Mouse (Mus musculus) olfactory bulb, adult 2 months (tissue): ENCODE measurements around the gene Chst13. TPM values are rescaled to one million over a fixed set of nuclear protein-coding genes. Genes with fewer than 3 reads are reported as not detected.

Source experiments
- H3K27ac ChIP-seq: fragments of 200-500 bp; 2 replicates; pipeline ENCODE4 v1.5.1; 2012; ENCODE audit warnings: low read depth, low read length; ENCODE audit not compliant: insufficient read depth
- H3K4me1 ChIP-seq: fragments of 200-500 bp; 2 replicates; pipeline ENCODE4 v1.6.1; 2012; ENCODE audit warnings: low read length; ENCODE audit not compliant: control insufficient read depth, insufficient read depth
- H3K4me3 ChIP-seq: fragments of 200-500 bp; 2 replicates; pipeline ENCODE4 v1.5.1; 2012; ENCODE audit warnings: mild to moderate bottlenecking, low read depth, low read length, moderate library complexity; ENCODE audit not compliant: insufficient read depth
- CTCF ChIP-seq: fragments of 200-500 bp; IDR thresholded peaks from 2 replicates; pipeline ENCODE4 v1.5.1; 2012; ENCODE audit warnings: low read depth, mild to moderate bottlenecking, low read length, moderate library complexity; ENCODE audit not compliant: insufficient read depth
- POLR2A ChIP-seq: fragments of 200-500 bp; IDR thresholded peaks from 2 replicates; pipeline ENCODE4 v1.6.1; 2012; ENCODE audit warnings: mild to moderate bottlenecking, low read depth, low read length, moderate library complexity; ENCODE audit not compliant: insufficient read depth
- WGBS: fragments of 180-500 bp; shearing (Covaris S2); methylation state at CpG from one replicate; pipeline ENCODE4 v1.1.7; 2018; 5-methylcytosine and 5-hydroxymethylcytosine counted together
- polyA plus RNA-seq: library from polyadenylated mRNA; stranded (reverse); fragments of >200 nt; gene quantifications from 2 replicates; pipeline ENCODE4 v1.2.4, GENCODE M21; 2012; ENCODE audit warnings: low replicate concordance; ENCODE audit not compliant: missing spikeins, insufficient read depth, insufficient read length

Chst13 gene
- polyA plus RNA-seq, 1 experiment = not detected

DNA sequence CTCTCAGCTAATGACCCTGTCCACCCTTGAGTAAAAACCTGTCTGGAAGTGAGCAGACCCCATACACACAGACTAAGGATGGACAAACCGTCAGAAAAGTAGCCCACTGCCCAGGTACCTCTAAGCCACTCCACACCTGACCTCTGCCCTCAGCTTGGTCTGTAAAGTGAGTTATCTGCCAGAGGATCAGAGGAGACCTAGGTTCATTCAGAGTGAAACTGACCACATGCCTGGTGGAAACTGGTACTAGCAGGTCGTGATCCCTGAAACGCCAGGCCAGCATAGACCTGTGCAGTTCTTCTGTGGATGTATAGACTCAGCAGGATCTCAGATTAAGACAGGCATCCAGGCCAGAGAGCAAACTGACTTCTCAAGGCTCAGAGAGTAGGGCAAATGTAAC, 522 bp downstream of the Chst13 start:
- TF ChIP-seq CTCF (no peak), POLR2A (no peak)
- Histone ChIP-seq H3K4me1 (peaks cover 7% of the 10 kb centered on the region; the same call in 1 of the 2 replicates), H3K27ac (no peak overlapping the region), H3K4me3 (no peak overlapping the region)
- 74% methylated on average over 3 of the region's 3 CpGs for WGBS

- WGBS = 50% methylated on average over 3 of the region's 3 CpGs
- H3K4me3 ChIP-seq = no peak overlapping the region
- TF ChIP-seq POLR2A = no peak
- TF ChIP-seq CTCF = no peak
- H3K4me1 ChIP-seq = peaks cover 7% of the 10 kb centered on the region; the same call in 1 of the 2 replicates
- no peak overlapping the region for H3K27ac ChIP-seq
Observed at GRCm38 (mm10) chr6:90324026-90324425, 959 bp downstream of the Chst13 start.

GRCm38 (mm10) chr6:90321811-90322210, 3.2 kb downstream of the Chst13 start:
- no peak overlapping the region for H3K27ac ChIP-seq
- no peak overlapping the region for H3K4me3 ChIP-seq
- WGBS = 58% methylated on average over 4 of the region's 4 CpGs
- peaks cover 7% of the 10 kb centered on the region; the same call in 1 of the 2 replicates for H3K4me1 ChIP-seq
- TF ChIP-seq POLR2A (no peak), CTCF (no peak)

GRCm38 (mm10) chr6:90320429-90320828, 4.6 kb downstream of the Chst13 start:
- WGBS = 85% methylated on average over 5 of the region's 5 CpGs

DNA sequence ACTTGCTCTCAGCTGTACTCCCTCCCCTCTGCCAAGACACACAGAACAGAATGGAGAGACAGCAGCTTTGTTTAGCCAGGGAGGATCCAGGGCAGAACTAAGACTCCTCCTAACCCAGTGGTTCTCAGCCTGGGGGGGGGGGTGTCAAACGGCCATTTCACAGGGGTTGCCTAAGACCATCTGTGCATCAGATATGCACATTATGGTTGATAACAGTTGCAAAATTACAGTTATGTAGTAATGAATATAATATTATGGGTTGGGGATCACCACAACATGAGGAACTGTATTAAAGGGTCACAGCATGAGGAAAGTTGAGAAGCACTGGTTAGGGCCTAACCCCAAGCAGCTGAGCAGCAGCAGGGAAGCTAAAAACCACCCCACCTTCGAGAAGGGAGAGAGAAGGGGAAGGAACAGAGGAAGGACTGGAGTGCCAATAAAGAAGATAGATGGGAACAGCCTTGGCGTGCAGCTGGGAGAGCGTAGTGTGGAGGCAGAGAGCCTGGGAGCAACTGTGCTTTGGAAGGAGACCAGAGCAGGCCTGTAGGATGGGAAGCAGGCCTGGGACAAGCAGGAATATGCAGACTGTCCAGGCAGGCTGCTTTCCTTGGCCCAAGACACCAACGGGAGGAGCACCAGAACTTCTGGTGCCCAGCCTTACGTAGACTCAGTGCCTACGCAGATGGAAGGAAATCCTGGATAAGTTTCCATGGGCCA, 5.4 kb downstream of the Chst13 start:
- Histone ChIP-seq H3K27ac (no peak overlapping the region), H3K4me3 (no peak overlapping the region), H3K4me1 (peaks cover 5% of the 10 kb centered on the region; the same call in 1 of the 2 replicates)
- 75% methylated on average over 7 of the region's 7 CpGs for whole genome bisulfite sequencing
- TF ChIP-seq CTCF (no peak), POLR2A (no peak)

More at GRCm38 (mm10) chr6:90320429-90320828, 4.6 kb downstream of the Chst13 start:
- H3K4me3 ChIP-seq = no peak overlapping the region
- H3K4me1 ChIP-seq = peaks cover 7% of the 10 kb centered on the region; the same call in 1 of the 2 replicates
- TF ChIP-seq POLR2A (no peak), CTCF (no peak)
- H3K27ac ChIP-seq = no peak overlapping the region

GRCm38 (mm10) chr6:90319019-90319418, 6.0 kb downstream of the Chst13 start:
- Histone ChIP-seq H3K27ac (no peak overlapping the region), H3K4me3 (no peak overlapping the region), H3K4me1 (peaks cover 5% of the 10 kb centered on the region; the same call in 1 of the 2 replicates)
- no peak for TF ChIP-seq POLR2A
- TF ChIP-seq CTCF = no peak
- 92% methylated on average over 2 of the region's 2 CpGs for WGBS

GRCm38 (mm10) chr6:90317510-90318258, 7.3 kb downstream of the Chst13 start:
- Histone ChIP-seq H3K4me3 (no peak overlapping the region), H3K4me1 (peaks cover 5% of the 10 kb centered on the region; the same call in 1 of the 2 replicates), H3K27ac (no peak overlapping the region)
- TF ChIP-seq CTCF (no peak), POLR2A (no peak)
- 82% methylated on average over 2 of the region's 2 CpGs for WGBS

GRCm38 (mm10) chr6:90315961-90316360, 9.0 kb downstream of the Chst13 start:
- no peak overlapping the region for H3K4me3 ChIP-seq
- TF ChIP-seq CTCF = no peak
- no peak for TF ChIP-seq POLR2A
- H3K27ac ChIP-seq = no peak overlapping the region
- WGBS = 89% methylated on average over 5 of the region's 5 CpGs
- peaks cover 5% of the 10 kb centered on the region; the same call in 1 of the 2 replicates for H3K4me1 ChIP-seq
